Mouse (Mus musculus): ENCODE results near the gene Btbd35f25.
"Not testable (repeated sequence)": the region's sequence is repeated elsewhere in the genome, so short reads cannot be mapped to it uniquely, and the experiment has no call there.

Btbd35f25 gene

DNA sequence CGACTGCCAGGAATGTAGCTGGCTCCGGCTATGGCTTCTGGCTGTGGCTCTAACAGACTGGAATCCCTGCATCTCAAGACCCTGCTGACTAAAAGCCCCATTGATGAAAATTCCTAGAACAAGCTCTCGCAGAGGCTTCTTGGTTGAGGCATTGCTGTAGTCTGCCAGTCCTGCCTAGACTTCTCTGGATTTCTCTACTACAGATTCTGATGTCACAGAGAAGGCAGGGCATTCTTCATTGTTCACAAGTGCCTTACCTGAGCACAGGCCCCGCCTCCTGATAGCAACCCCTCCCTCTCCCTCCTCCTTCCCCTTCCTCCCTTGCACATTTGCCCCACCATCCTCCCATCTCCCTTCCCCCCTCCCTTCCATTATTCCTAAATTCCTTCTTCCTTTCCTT lies at the start of gene Btbd35f25:
Btbd35f25 (minus strand) TSS at position 101 of the 400 bp plus-strand sequence.
- not testable (repeated sequence) for DNase-seq (ENCODE audit: low spot score)

DNA sequence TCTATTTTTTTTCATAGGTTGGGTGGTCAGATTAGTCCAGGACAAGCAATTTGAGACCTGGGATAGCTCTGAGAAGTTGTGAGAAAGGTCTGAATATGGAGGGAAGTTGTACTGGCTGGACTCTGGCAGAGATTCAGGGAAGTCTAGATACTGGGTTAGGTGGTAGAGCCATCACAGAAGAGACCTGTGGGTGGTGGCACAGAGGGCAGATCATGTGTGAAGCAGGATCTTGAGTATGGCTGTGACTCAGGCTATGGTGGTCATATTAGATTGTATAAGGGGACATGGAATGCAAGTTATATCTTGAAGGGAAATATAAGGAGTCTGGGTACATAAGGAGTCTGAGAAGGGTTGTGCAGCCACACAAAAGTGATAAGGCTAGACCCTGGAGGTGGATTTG lies 49.3 kb upstream of the Btbd35f25 start:
- DNase-seq (ENCODE audit: low spot score), result no peak

DNA sequence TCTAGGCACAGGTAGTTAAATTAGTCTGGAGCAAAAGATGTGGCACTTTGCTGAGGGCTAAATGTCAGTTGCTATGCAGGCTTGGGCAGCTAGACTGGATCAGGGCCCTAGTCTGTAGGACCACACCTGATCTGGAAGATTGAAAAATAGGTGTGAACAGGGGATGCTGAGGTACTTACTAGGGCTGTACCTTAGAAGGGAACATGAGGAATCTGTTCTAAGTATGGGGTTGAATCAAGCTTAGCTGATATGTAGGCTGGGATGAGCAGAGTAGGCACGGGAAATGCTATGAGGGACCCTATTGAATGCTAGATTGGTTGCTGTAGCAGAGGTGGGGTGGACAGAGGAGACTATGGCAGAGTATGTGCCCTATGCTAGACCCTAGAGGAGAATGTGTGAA lies 47.0 kb upstream of the Btbd35f25 start:
- no peak for DNase-seq (ENCODE audit: low spot score)

DNA sequence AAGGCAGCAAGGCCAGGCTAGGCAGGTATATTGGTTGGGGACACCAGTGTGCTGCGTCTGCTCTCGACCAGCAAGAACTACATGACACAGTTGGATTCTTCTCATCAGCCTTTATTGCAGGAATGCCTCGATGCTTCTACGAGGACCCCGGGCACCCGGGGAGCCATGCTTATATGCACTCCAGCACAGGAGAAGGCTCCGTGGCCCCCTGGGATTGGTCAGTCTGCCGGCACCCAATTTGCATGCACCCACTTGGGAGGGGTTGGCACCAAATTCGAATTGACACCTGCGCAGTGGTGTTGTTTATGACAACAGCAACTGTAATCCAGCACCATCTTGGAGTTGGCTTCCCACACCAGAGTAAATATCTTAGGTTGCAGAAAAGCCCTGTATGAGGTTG lies 28.1 kb upstream of the Btbd35f25 start:
- DNase-seq (ENCODE audit: low spot score), result no peak

DNA sequence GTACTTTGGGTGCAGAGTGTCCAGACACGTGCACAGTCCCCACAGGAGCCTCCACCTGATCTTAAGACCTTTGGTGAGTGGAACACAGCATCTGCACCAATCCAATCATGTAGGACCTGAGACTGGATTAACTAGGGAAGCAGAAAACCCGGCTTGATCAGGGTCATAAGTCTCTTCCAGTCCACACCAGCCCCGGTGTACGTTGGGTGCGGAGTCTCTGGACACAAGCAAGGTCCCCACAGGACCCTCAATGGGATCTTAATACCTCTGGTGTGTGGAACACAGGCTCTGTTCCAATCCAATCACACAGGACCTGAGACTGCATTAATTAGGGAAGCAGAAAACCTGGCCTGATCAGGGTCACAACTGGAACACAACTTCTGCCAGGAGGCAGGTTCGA lies 20.0 kb upstream of the Btbd35f25 start:
- no peak for DNase-seq (ENCODE audit: low spot score)
